Mouse (Mus musculus) thymus, adult 2 months (tissue): Measurements from ENCODE around the gene Cers3.

Experiments
- CTCF ChIP-seq: fragments of 200-500 bp; IDR thresholded peaks from 2 replicates; pipeline ENCODE4 v1.5.1; 2012; ENCODE audit warnings: mild to moderate bottlenecking, control low read depth, low read length, moderate library complexity, borderline replicate concordance; ENCODE audit not compliant: control insufficient read depth, poor library complexity, insufficient read depth; ENCODE audit errors: extremely low read depth
- POLR2A ChIP-seq: fragments of 200-500 bp; IDR thresholded peaks from 2 replicates; pipeline ENCODE4 v1.6.1; 2012; ENCODE audit warnings: mild to moderate bottlenecking, low read length, control low read depth, moderate library complexity; ENCODE audit not compliant: control insufficient read depth, poor library complexity, insufficient read depth; ENCODE audit errors: extremely low read depth

GRCm38 (mm10) chr7:66702721-66703120 is 40.6 kb upstream of the Cers3 start:
- TF ChIP-seq CTCF (no peak), POLR2A (no peak)
